Mouse (Mus musculus): ENCODE data around the gene Isg20l2. TPM values are rescaled to one million over a fixed set of nuclear protein-coding genes. Genes with fewer than 3 reads are reported as not detected.

Isg20l2 gene
- polyA plus RNA-seq, 1 experiment: 11.0 TPM

GRCm38 (mm10) chr3:87982836-87983601, 52.9 kb downstream of the Isg20l2 start:
- 21% methylated on average over 13 of the region's 13 CpGs for WGBS
- H3K4me3 ChIP-seq (ENCODE audit: insufficient read depth, low read depth, low read length): no peak overlapping the region
- H3K4me1 ChIP-seq (ENCODE audit: control insufficient read depth, insufficient read depth, low read length): 0 out of 2 replicates have a peak, but pooled peaks cover 12% of the 10 kb centered on the region
- TF ChIP-seq CTCF (conservative IDR thresholded peaks at IDR 0.05; ENCODE audit: insufficient read depth, insufficient read length, low read depth, low read length) (no peak), POLR2A (IDR thresholded peaks at IDR 0.05; ENCODE audit: low read depth, low read length) (no peak)
- peak; percentile 86 for DNase-seq
- H3K36me3 ChIP-seq (ENCODE audit: control insufficient read depth, insufficient read depth, low read length): no peaks in the 10 kb centered on the region
- H3K27ac ChIP-seq (ENCODE audit: insufficient read depth, low read depth, low read length): peak overlapping the region; percentile 66
- H3K27me3 ChIP-seq (replicated peaks; ENCODE audit: control insufficient read depth, insufficient read depth, low read length): no peaks in the 10 kb centered on the region

- Histone ChIP-seq H3K36me3 (ENCODE audit: control insufficient read depth, insufficient read depth, low read length) (no peaks in the 10 kb centered on the region), H3K27ac (ENCODE audit: insufficient read depth, low read depth, low read length) (no peak overlapping the region), H3K4me3 (ENCODE audit: insufficient read depth, low read depth, low read length) (no peak overlapping the region), H3K27me3 (replicated peaks; ENCODE audit: control insufficient read depth, insufficient read depth, low read length) (no peaks in the 10 kb centered on the region), H3K4me1 (ENCODE audit: control insufficient read depth, insufficient read depth, low read length) (0 out of 2 replicates have a peak, but pooled peaks cover 12% of the 10 kb centered on the region)
- 63% methylated on average over 6 of the region's 6 CpGs for WGBS
- DNase-seq: no peak
- TF ChIP-seq POLR2A (IDR thresholded peaks at IDR 0.05; ENCODE audit: low read depth, low read length): no peak
- TF ChIP-seq CTCF (conservative IDR thresholded peaks at IDR 0.05; ENCODE audit: insufficient read depth, insufficient read length, low read depth, low read length): no peak
Measured at GRCm38 (mm10) chr3:87983627-87984026, 53.5 kb downstream of the Isg20l2 start.

GRCm38 (mm10) chr3:87984094-87984493, 54.0 kb downstream of the Isg20l2 start:
- H3K4me3 ChIP-seq (ENCODE audit: insufficient read depth, low read depth, low read length): no peak overlapping the region
- no peaks in the 10 kb centered on the region for H3K36me3 ChIP-seq (ENCODE audit: control insufficient read depth, insufficient read depth, low read length)
- H3K4me1 ChIP-seq (ENCODE audit: control insufficient read depth, insufficient read depth, low read length): 0 out of 2 replicates have a peak, but pooled peaks cover 12% of the 10 kb centered on the region

DNA sequence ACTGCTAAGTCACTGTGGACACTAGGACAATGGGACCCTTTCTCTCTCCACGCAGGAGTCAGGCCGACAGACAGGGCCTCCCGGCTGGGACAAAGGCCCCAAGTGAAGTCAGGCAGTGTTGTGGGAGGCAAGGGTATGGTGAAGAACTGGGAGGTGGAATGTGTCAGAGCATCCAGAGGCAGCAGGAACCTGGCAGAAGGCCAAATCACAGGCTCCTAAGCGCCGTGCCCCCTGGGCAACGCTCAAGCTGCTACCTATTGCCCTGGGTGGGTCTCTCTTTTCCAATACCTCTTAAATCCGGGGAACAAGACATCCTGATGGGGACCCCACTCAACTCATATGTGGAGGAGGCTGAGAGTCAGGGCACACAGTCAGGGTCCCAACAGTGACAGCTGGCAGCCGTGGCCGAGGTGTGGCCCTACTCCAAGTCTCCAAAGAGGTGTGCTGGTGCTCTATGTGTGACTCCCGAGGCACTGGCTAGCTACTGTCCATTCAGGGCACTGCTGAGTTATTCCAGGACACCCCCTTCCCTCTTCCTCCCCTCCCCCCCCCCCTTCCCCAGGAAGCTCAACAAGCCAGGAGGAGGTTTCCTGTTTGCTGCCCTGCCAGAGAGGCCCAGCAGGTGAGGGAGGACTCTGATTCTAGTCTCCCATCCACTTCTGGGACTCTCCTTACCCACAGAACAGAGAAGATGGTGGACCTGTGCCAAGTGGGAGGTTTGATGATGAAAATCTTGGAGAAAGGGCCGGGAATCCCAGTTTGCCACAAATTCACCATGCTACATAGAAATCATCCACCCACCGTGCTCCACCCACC, 55.6 kb downstream of the Isg20l2 start:
- Histone ChIP-seq H3K4me1 (ENCODE audit: control insufficient read depth, insufficient read depth, low read length) (0 out of 2 replicates have a peak, but pooled peaks cover 12% of the 10 kb centered on the region), H3K27me3 (replicated peaks; ENCODE audit: control insufficient read depth, insufficient read depth, low read length) (no peaks in the 10 kb centered on the region), H3K27ac (ENCODE audit: insufficient read depth, low read depth, low read length) (peak overlapping the region; percentile 11; the same call in 1 of the 2 replicates), H3K36me3 (ENCODE audit: control insufficient read depth, insufficient read depth, low read length) (no peaks in the 10 kb centered on the region), H3K4me3 (ENCODE audit: insufficient read depth, low read depth, low read length) (no peak overlapping the region)
- 36% methylated on average over 12 of the region's 12 CpGs for WGBS
- DNase-seq: peak; percentile 33
- TF ChIP-seq POLR2A (IDR thresholded peaks at IDR 0.05; ENCODE audit: low read depth, low read length): no peak
- no peak for TF ChIP-seq CTCF (conservative IDR thresholded peaks at IDR 0.05; ENCODE audit: insufficient read depth, insufficient read length, low read depth, low read length)

More at GRCm38 (mm10) chr3:87984094-87984493, 54.0 kb downstream of the Isg20l2 start:
- DNase-seq: no peak
- TF ChIP-seq POLR2A (IDR thresholded peaks at IDR 0.05; ENCODE audit: low read depth, low read length): no peak
- no peak for TF ChIP-seq CTCF (conservative IDR thresholded peaks at IDR 0.05; ENCODE audit: insufficient read depth, insufficient read length, low read depth, low read length)
- H3K27ac ChIP-seq (ENCODE audit: insufficient read depth, low read depth, low read length): no peak overlapping the region
- whole genome bisulfite sequencing: 55% methylated on average over 3 of the region's 3 CpGs
- H3K27me3 ChIP-seq (replicated peaks; ENCODE audit: control insufficient read depth, insufficient read depth, low read length): no peaks in the 10 kb centered on the region

DNA sequence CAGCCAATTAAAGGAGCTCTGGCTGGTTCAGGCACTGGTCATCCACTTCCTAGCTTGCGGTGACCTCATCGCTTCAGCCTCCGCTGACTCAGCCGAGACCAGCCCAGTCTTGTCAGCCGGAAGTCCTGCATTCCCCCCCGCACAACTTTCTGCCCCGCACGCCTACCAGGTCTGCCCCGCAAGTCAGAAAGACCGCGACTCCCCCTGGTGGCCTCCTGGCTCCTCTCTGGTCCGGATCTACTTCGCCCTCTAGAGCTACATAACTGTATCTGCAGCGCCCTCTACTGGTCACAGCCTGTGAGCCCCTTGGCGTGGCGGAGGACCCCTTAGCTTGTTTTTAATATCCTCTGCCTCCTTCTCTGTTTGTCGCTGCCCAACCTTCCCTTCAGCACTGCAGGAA, 56.8 kb downstream of the Isg20l2 start:
- no peak overlapping the region for H3K27ac ChIP-seq (ENCODE audit: insufficient read depth, low read depth, low read length)
- no peaks in the 10 kb centered on the region for H3K27me3 ChIP-seq (replicated peaks; ENCODE audit: control insufficient read depth, insufficient read depth, low read length)
- 0 out of 2 replicates have a peak, but pooled peaks cover 8% of the 10 kb centered on the region for H3K4me1 ChIP-seq (ENCODE audit: control insufficient read depth, insufficient read depth, low read length)
- H3K4me3 ChIP-seq (ENCODE audit: insufficient read depth, low read depth, low read length): no peak overlapping the region
- WGBS: under 1% methylated on average over 17 of the region's 17 CpGs
- H3K36me3 ChIP-seq (ENCODE audit: control insufficient read depth, insufficient read depth, low read length): no peaks in the 10 kb centered on the region
- TF ChIP-seq CTCF (conservative IDR thresholded peaks at IDR 0.05; ENCODE audit: insufficient read depth, insufficient read length, low read depth, low read length): peak; percentile 96
- TF ChIP-seq POLR2A (IDR thresholded peaks at IDR 0.05; ENCODE audit: low read depth, low read length): no peak
- DNase-seq: peak; percentile 95

GRCm38 (mm10) chr3:87987633-87988032, 57.5 kb downstream of the Isg20l2 start:
- 1% methylated on average over 15 of the region's 15 CpGs for WGBS
- Histone ChIP-seq H3K27me3 (replicated peaks; ENCODE audit: control insufficient read depth, insufficient read depth, low read length) (no peaks in the 10 kb centered on the region), H3K4me3 (ENCODE audit: insufficient read depth, low read depth, low read length) (peak overlapping the region; percentile 2; the same call in 1 of the 2 replicates), H3K4me1 (ENCODE audit: control insufficient read depth, insufficient read depth, low read length) (0 out of 2 replicates have a peak, but pooled peaks cover 6% of the 10 kb centered on the region), H3K36me3 (ENCODE audit: control insufficient read depth, insufficient read depth, low read length) (no peaks in the 10 kb centered on the region), H3K27ac (ENCODE audit: insufficient read depth, low read depth, low read length) (no peak overlapping the region)
- TF ChIP-seq CTCF (conservative IDR thresholded peaks at IDR 0.05; ENCODE audit: insufficient read depth, insufficient read length, low read depth, low read length) (no peak), POLR2A (IDR thresholded peaks at IDR 0.05; ENCODE audit: low read depth, low read length) (no peak)
- no peak for DNase-seq
